Mouse (Mus musculus): ENCODE data around the gene Aig1. TPM values are rescaled to one million over a fixed set of nuclear protein-coding genes. Genes with fewer than 3 reads are reported as not detected.

Aig1 gene
- polyA plus RNA-seq, 1 experiment from 2014 or later = 66.2 TPM

- no peak overlapping the region for H3K27ac ChIP-seq
- WGBS = 75% methylated on average over 3 of the region's 3 CpGs
- peaks cover 4% of the 10 kb centered on the region; the same call in 1 of the 2 replicates for H3K36me3 ChIP-seq
- no peaks in the 10 kb centered on the region for H3K9me3 ChIP-seq (replicated peaks)
- no peak overlapping the region for H3K4me2 ChIP-seq
- no peak overlapping the region for H3K9ac ChIP-seq
- peaks cover 4% of the 10 kb centered on the region; the same call in 1 of the 2 replicates for H3K4me1 ChIP-seq (replicated peaks)
- no peaks in the 10 kb centered on the region for H3K27me3 ChIP-seq
- no peak for ATAC-seq (replicated peaks; ENCODE audit: insufficient number of reproducible peaks, insufficient read depth, low FRiP score, low read depth)
- H3K4me3 ChIP-seq = no peak overlapping the region
Observed at GRCm38 (mm10) chr10:13725276-13725675, 143.5 kb downstream of the Aig1 start.

GRCm38 (mm10) chr10:13716132-13716531 is 152.6 kb downstream of the Aig1 start:
- no peak for ATAC-seq (replicated peaks; ENCODE audit: insufficient number of reproducible peaks, insufficient read depth, low FRiP score, low read depth)
- Histone ChIP-seq H3K36me3 (no peaks in the 10 kb centered on the region), H3K9ac (no peak overlapping the region), H3K9me3 (replicated peaks) (no peaks in the 10 kb centered on the region), H3K4me3 (no peak overlapping the region), H3K4me1 (replicated peaks) (peaks cover 10% of the 10 kb centered on the region), H3K27me3 (no peaks in the 10 kb centered on the region), H3K27ac (no peak overlapping the region), H3K4me2 (no peak overlapping the region)
- 36% methylated on average over 2 of the region's 2 CpGs for WGBS

- no peak overlapping the region for H3K4me2 ChIP-seq
- H3K9ac ChIP-seq = no peak overlapping the region
- no peak for ATAC-seq (replicated peaks; ENCODE audit: insufficient number of reproducible peaks, insufficient read depth, low FRiP score, low read depth)
- peaks cover 10% of the 10 kb centered on the region for H3K4me1 ChIP-seq (replicated peaks)
- H3K36me3 ChIP-seq = no peaks in the 10 kb centered on the region
- no peaks in the 10 kb centered on the region for H3K27me3 ChIP-seq
- no peak overlapping the region for H3K27ac ChIP-seq
- WGBS = 89% methylated on average over 6 of the region's 6 CpGs
- H3K4me3 ChIP-seq = no peak overlapping the region
- H3K9me3 ChIP-seq (replicated peaks) = no peaks in the 10 kb centered on the region
Observed at GRCm38 (mm10) chr10:13715584-13715983, 153.2 kb downstream of the Aig1 start.

- Histone ChIP-seq H3K4me1 (replicated peaks) (peaks cover 10% of the 10 kb centered on the region), H3K4me3 (no peak overlapping the region), H3K27me3 (no peaks in the 10 kb centered on the region), H3K4me2 (no peak overlapping the region), H3K9me3 (replicated peaks) (no peaks in the 10 kb centered on the region), H3K27ac (no peak overlapping the region), H3K9ac (no peak overlapping the region), H3K36me3 (no peaks in the 10 kb centered on the region)
- 57% methylated on average over 7 of the region's 7 CpGs for WGBS
- ATAC-seq (replicated peaks; ENCODE audit: insufficient number of reproducible peaks, insufficient read depth, low FRiP score, low read depth) = no peak
Observed at GRCm38 (mm10) chr10:13714920-13715293, 153.9 kb downstream of the Aig1 start.

GRCm38 (mm10) chr10:13714199-13714919 is 154.4 kb downstream of the Aig1 start:
- H3K4me2 ChIP-seq = no peak overlapping the region
- no peaks in the 10 kb centered on the region for H3K36me3 ChIP-seq
- H3K4me3 ChIP-seq = no peak overlapping the region
- H3K27me3 ChIP-seq = no peaks in the 10 kb centered on the region
- no peak for ATAC-seq (replicated peaks; ENCODE audit: insufficient number of reproducible peaks, insufficient read depth, low FRiP score, low read depth)
- 49% methylated on average over 9 of the region's 9 CpGs for WGBS
- peaks cover 10% of the 10 kb centered on the region for H3K4me1 ChIP-seq (replicated peaks)
- no peaks in the 10 kb centered on the region for H3K9me3 ChIP-seq (replicated peaks)
- no peak overlapping the region for H3K27ac ChIP-seq
- H3K9ac ChIP-seq = no peak overlapping the region

- WGBS = 88% methylated on average over 5 of the region's 5 CpGs
- ATAC-seq (replicated peaks; ENCODE audit: insufficient number of reproducible peaks, insufficient read depth, low FRiP score, low read depth) = no peak
- Histone ChIP-seq H3K4me1 (replicated peaks) (peaks cover 10% of the 10 kb centered on the region), H3K27me3 (no peaks in the 10 kb centered on the region), H3K9ac (no peak overlapping the region), H3K4me3 (no peak overlapping the region), H3K27ac (no peak overlapping the region), H3K36me3 (no peaks in the 10 kb centered on the region), H3K9me3 (replicated peaks) (no peaks in the 10 kb centered on the region), H3K4me2 (no peak overlapping the region)
Observed at GRCm38 (mm10) chr10:13713711-13714110, 155.1 kb downstream of the Aig1 start.

GRCm38 (mm10) chr10:13713116-13713515 is 155.7 kb downstream of the Aig1 start:
- H3K4me1 ChIP-seq (replicated peaks) = peaks cover 10% of the 10 kb centered on the region
- H3K27ac ChIP-seq = no peak overlapping the region
- no peak overlapping the region for H3K4me3 ChIP-seq
- no peak for ATAC-seq (replicated peaks; ENCODE audit: insufficient number of reproducible peaks, insufficient read depth, low FRiP score, low read depth)
- H3K4me2 ChIP-seq = no peak overlapping the region
- H3K36me3 ChIP-seq = no peaks in the 10 kb centered on the region
- no peaks in the 10 kb centered on the region for H3K9me3 ChIP-seq (replicated peaks)
- H3K27me3 ChIP-seq = no peaks in the 10 kb centered on the region
- WGBS = 69% methylated on average over 2 of the region's 2 CpGs
- H3K9ac ChIP-seq = no peak overlapping the region

- Histone ChIP-seq H3K27me3 (no peaks in the 10 kb centered on the region), H3K9me3 (replicated peaks) (no peaks in the 10 kb centered on the region), H3K27ac (no peak overlapping the region), H3K4me2 (no peak overlapping the region), H3K9ac (no peak overlapping the region), H3K4me1 (replicated peaks) (peaks cover 10% of the 10 kb centered on the region), H3K4me3 (no peak overlapping the region), H3K36me3 (no peaks in the 10 kb centered on the region)
- 83% methylated on average over 8 of the region's 8 CpGs for WGBS
- ATAC-seq (replicated peaks; ENCODE audit: insufficient number of reproducible peaks, insufficient read depth, low FRiP score, low read depth) = no peak
Observed at GRCm38 (mm10) chr10:13711281-13711829, 157.4 kb downstream of the Aig1 start.

- no peak overlapping the region for H3K4me2 ChIP-seq
- H3K4me1 ChIP-seq (replicated peaks) = peaks cover 15% of the 10 kb centered on the region
- no peaks in the 10 kb centered on the region for H3K9me3 ChIP-seq (replicated peaks)
- 31% methylated on average over 4 of the region's 4 CpGs for WGBS
- ATAC-seq (replicated peaks; ENCODE audit: insufficient number of reproducible peaks, insufficient read depth, low FRiP score, low read depth) = peak; percentile 55; the same call in 1 of the 2 replicates
- H3K36me3 ChIP-seq = no peaks in the 10 kb centered on the region
- H3K4me3 ChIP-seq = no peak overlapping the region
- H3K27ac ChIP-seq = no peak overlapping the region
- no peak overlapping the region for H3K9ac ChIP-seq
- H3K27me3 ChIP-seq = no peaks in the 10 kb centered on the region
Observed at GRCm38 (mm10) chr10:13705771-13706170, 163.0 kb downstream of the Aig1 start.

GRCm38 (mm10) chr10:13702688-13703087 is 166.1 kb downstream of the Aig1 start:
- H3K4me3 ChIP-seq = no peak overlapping the region
- H3K27me3 ChIP-seq = no peaks in the 10 kb centered on the region
- no peak for ATAC-seq (replicated peaks; ENCODE audit: insufficient number of reproducible peaks, insufficient read depth, low FRiP score, low read depth)
- H3K27ac ChIP-seq = no peak overlapping the region
- no peaks in the 10 kb centered on the region for H3K36me3 ChIP-seq
- 0 out of 2 replicates have a peak overlapping the region, but pooled peaks have one; percentile 11 for H3K4me2 ChIP-seq
- peaks cover 15% of the 10 kb centered on the region for H3K4me1 ChIP-seq (replicated peaks)
- H3K9me3 ChIP-seq (replicated peaks) = no peaks in the 10 kb centered on the region
- no peak overlapping the region for H3K9ac ChIP-seq
- WGBS = 29% methylated on average over 6 of the region's 6 CpGs

- Histone ChIP-seq H3K4me3 (no peak overlapping the region), H3K27me3 (no peaks in the 10 kb centered on the region), H3K27ac (no peak overlapping the region), H3K9ac (no peak overlapping the region), H3K4me1 (replicated peaks) (peaks cover 14% of the 10 kb centered on the region), H3K4me2 (no peak overlapping the region), H3K36me3 (no peaks in the 10 kb centered on the region), H3K9me3 (replicated peaks) (no peaks in the 10 kb centered on the region)
- 52% methylated on average over 8 of the region's 8 CpGs for WGBS
- no peak for ATAC-seq (replicated peaks; ENCODE audit: insufficient number of reproducible peaks, insufficient read depth, low FRiP score, low read depth)
Observed at GRCm38 (mm10) chr10:13702043-13702442, 166.7 kb downstream of the Aig1 start.

GRCm38 (mm10) chr10:13696326-13696725 is 172.5 kb downstream of the Aig1 start:
- ATAC-seq (replicated peaks; ENCODE audit: insufficient number of reproducible peaks, insufficient read depth, low FRiP score, low read depth) = no peak

More at GRCm38 (mm10) chr10:13696326-13696725, 172.5 kb downstream of the Aig1 start:
- no peaks in the 10 kb centered on the region for H3K27me3 ChIP-seq
- H3K36me3 ChIP-seq = no peaks in the 10 kb centered on the region
- no peaks in the 10 kb centered on the region for H3K4me1 ChIP-seq (replicated peaks)
- no peak overlapping the region for H3K4me3 ChIP-seq
- no peak overlapping the region for H3K4me2 ChIP-seq
- no peaks in the 10 kb centered on the region for H3K9me3 ChIP-seq (replicated peaks)
- H3K27ac ChIP-seq = no peak overlapping the region
- H3K9ac ChIP-seq = no peak overlapping the region

All from heart, embryonic 15.5 days (tissue).